Mouse (Mus musculus) heart, embryonic 11.5 days (tissue): Measurements from ENCODE around the gene Atp6v1g2. TPM values are rescaled to one million over a fixed set of nuclear protein-coding genes. Genes with fewer than 3 reads are reported as not detected.

Experiments
- ATAC-seq: fragments of 200-750 bp; cut with Nextera tagmentation; replicated peaks from 2 replicates; pipeline ENCODE4 v1.8.0; 2017; ENCODE audit warnings: moderate library complexity; ENCODE audit not compliant: insufficient number of reproducible peaks, low FRiP score, low TSS enrichment
- H3K27ac ChIP-seq: fragments of 300-500 bp; sonication (generic); 2 replicates; pipeline ENCODE4 v1.5.1; 2014; ENCODE audit warnings: mild to moderate bottlenecking, low read depth, low read length
- H3K27me3 ChIP-seq: fragments of 300-500 bp; sonication (generic); 2 replicates; pipeline ENCODE4 v1.6.1; 2014; ENCODE audit warnings: mild to moderate bottlenecking, low read length, mixed read lengths; ENCODE audit not compliant: control insufficient read depth, insufficient read depth
- H3K36me3 ChIP-seq: fragments of 300-500 bp; sonication (generic); 2 replicates; pipeline ENCODE4 v1.6.1; 2014; ENCODE audit warnings: mild to moderate bottlenecking, low read length, moderate library complexity, mixed read lengths; ENCODE audit not compliant: control insufficient read depth, insufficient read depth
- H3K4me1 ChIP-seq: fragments of 300-500 bp; sonication (generic); 2 replicates; pipeline ENCODE4 v1.6.1; 2014; ENCODE audit warnings: low read length; ENCODE audit not compliant: control insufficient read depth, insufficient read depth
- H3K4me2 ChIP-seq: fragments of 300-500 bp; sonication (generic); 2 replicates; pipeline ENCODE4 v1.6.1; 2014; ENCODE audit warnings: mild to moderate bottlenecking, moderate library complexity
- H3K4me3 ChIP-seq: fragments of 300-500 bp; sonication (generic); 2 replicates; pipeline ENCODE4 v1.5.1; 2014; ENCODE audit warnings: low read depth, low read length
- H3K9ac ChIP-seq: fragments of 300-500 bp; sonication (generic); 2 replicates; pipeline ENCODE4 v1.6.1; 2014; ENCODE audit warnings: mild to moderate bottlenecking, low read depth, low read length, moderate library complexity
- H3K9me3 ChIP-seq: fragments of 300-500 bp; sonication (generic); replicated peaks from 2 replicates; pipeline ENCODE4 v1.6.1; 2016; ENCODE audit warnings: low read length; ENCODE audit not compliant: control insufficient read depth
- WGBS: fragments of 180-500 bp; shearing (Covaris S2); extraction: QIAGEN DNeasy Blood & Tissue Kit; methylation state at CpG from one replicate; pipeline ENCODE4 v1.1.7; 2014; ENCODE audit not compliant: insufficient replicate concordance; 5-methylcytosine and 5-hydroxymethylcytosine counted together
- polyA plus RNA-seq: library from polyadenylated mRNA; unstranded; fragments of >200 nt; fragmentation: Nextera tagmentation; extraction: Ambion mirVana; gene quantifications from 2 replicates; pipeline ENCODE4 v1.2.1, GENCODE M21; 2014

Atp6v1g2 gene
- polyA plus RNA-seq, 1 experiment from 2014 or later: 10.1 TPM

DNA sequence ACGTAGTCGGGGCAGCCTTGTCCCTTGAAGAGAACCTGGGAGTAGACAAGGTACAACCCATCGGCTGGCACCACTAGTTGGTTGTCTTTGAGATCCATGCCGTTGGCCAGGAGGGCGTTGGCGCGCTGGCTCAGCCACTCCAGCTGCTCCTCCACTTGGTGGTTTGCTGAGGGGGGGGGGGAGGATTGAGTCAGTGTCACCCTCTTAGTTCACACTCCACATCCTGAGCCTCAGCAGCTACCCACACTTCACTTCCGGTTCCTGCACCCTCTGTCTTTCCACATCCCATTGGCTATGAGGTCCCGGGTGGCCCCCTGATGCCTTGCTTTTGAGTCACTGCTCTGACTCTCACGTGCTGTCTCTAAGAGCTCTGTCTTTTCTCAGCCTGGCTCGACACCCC is 33.1 kb upstream of the Atp6v1g2 start:
- Histone ChIP-seq H3K36me3 (no peaks in the 10 kb centered on the region), H3K27me3 (peaks cover 76% of the 10 kb centered on the region), H3K9ac (no peak overlapping the region), H3K4me2 (no peak overlapping the region), H3K4me1 (peaks cover 8% of the 10 kb centered on the region; the same call in 1 of the 2 replicates), H3K4me3 (no peak overlapping the region), H3K9me3 (no peaks in the 10 kb centered on the region), H3K27ac (no peak overlapping the region)
- no peak for ATAC-seq
- 76% methylated on average over 9 of the region's 11 CpGs for whole genome bisulfite sequencing

DNA sequence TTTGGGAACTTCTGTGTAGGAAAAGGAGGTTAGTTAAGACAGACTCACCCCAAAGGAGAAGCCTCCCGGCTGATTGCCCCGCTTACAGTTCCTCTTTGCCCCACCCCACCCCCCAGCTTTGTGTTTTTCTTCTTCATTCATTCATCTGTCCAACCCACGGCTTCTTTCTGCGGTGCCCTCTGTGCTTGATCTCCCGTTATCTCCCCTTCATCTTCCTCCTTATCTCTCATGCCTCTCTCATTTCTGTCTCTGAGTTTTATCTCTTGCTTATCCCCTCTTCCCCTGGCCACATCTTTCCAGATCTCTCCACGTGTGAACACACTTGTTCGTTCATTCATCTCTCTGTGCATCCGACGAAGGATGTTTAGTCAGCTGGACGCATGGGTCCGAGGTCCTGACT is 32.3 kb upstream of the Atp6v1g2 start:
- Histone ChIP-seq H3K27me3 (peaks cover 70% of the 10 kb centered on the region), H3K36me3 (no peaks in the 10 kb centered on the region), H3K9ac (no peak overlapping the region), H3K9me3 (no peaks in the 10 kb centered on the region), H3K4me2 (no peak overlapping the region), H3K4me3 (no peak overlapping the region), H3K27ac (no peak overlapping the region), H3K4me1 (peaks cover 1% of the 10 kb centered on the region; the same call in 1 of the 2 replicates)
- ATAC-seq: no peak
- WGBS: 50% methylated on average over 11 of the region's 11 CpGs

DNA sequence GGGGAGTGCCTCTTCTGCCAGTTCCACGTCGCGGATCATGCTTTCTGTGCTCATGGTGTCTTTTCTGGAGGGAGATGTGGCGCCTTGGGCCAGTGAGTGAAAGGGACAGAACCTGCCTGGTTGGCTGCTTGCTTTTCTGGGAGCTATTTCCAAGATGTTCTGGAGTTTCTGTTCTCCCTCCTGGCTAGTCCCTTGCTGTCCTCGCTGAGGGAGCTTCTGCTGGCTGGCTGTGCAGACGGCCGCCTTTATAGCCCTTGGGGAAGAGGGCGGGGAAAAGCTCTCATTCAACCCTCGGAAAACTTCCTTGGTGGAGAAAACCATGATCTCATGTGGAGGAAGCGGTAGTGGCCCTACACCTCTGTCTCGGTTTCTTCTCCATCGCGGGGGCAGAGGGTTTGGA is 31.7 kb upstream of the Atp6v1g2 start, which contains the start of gene Tnf:
Gene Tnf, minus strand, starts transcription at position 221 of the 400 bp plus-strand sequence.
- H3K4me1 ChIP-seq: no peaks in the 10 kb centered on the region
- H3K27ac ChIP-seq: no peak within 1 kb of the TSS
- H3K9me3 ChIP-seq: no peaks in the 10 kb centered on the region
- H3K9ac ChIP-seq: no peak within 1 kb of the TSS
- H3K4me3 ChIP-seq: no peak within 1 kb of the TSS
- no peak within 1 kb of the TSS for H3K4me2 ChIP-seq
- no peaks in the 10 kb centered on the region for H3K36me3 ChIP-seq
- no peak for ATAC-seq
- H3K27me3 ChIP-seq: peaks cover 65% of the 10 kb centered on the region
- WGBS: 26% methylated on average over 13 of the region's 13 CpGs

DNA sequence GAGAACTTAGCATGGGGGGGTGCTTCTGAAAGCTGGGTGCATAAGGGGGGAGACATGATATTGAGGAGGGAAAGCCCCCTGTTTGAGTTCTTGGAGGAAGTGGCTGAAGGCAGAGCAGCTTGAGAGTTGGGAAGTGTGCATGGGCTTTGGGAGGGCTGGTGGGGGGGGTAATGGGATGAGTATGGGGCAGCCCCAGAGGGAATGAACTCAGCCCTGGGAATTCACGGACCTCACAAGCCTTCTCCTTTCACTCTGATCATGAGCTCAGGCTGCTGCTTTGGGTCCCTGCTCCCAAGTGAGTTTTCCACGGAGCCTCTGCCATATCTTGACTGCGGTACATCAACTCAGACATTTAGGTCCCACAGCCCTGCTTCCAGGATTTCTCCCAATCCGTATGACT is 31.0 kb upstream of the Atp6v1g2 start:
- Histone ChIP-seq H3K9ac (no peak overlapping the region), H3K9me3 (no peaks in the 10 kb centered on the region), H3K4me2 (no peak overlapping the region), H3K4me1 (no peaks in the 10 kb centered on the region), H3K27me3 (peaks cover 59% of the 10 kb centered on the region), H3K4me3 (no peak overlapping the region), H3K27ac (no peak overlapping the region), H3K36me3 (no peaks in the 10 kb centered on the region)
- 64% methylated on average over 4 of the region's 4 CpGs for WGBS
- no peak for ATAC-seq

DNA sequence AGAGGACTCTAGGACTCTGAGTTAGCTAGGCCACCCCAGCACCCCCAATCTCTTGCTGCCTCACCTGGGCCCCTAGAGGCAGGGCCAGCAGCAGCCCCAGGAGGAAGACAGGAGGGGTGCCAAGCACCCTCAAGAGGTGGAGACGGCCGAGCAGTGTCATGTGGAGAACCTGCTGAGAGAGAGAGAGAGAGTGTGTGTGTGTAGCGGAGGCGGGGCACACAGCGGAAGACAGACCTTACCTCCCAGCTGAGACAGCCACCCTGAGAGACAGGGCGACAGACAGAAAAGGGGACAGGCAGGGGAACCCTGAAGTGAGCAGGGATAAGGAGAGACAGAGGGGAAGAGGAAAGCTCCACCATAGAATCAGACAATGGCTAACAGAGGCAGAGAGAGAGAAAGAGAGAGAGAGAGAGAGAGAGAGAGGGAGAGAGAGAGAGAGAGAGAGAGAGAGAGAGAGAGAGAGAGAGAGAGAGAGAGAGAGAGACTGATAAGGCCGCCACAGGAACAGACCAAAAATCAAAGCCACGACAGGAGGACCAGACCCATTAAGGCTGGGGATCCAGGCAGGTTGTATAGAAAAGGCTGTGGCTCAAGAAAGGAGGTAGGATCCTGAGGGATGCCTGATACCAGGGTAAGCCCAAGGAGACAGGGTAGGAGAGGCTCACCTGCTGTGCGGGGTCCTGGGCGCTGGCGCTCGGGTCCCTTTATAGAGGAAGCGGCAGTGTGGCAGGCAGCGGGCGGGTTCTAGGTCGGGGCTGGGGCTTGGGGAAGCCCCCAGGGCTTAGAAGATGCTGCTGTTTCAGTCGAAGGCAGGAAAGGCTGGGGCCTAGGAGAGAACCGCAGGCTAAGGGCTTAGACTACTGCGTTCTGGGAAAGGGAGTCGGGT is 28.7 kb upstream of the Atp6v1g2 start, which contains the start of gene Lta:
Gene Lta, minus strand, starts transcription at position 858 of the 886 bp plus-strand sequence.
- Histone ChIP-seq H3K9me3 (no peaks in the 10 kb centered on the region), H3K9ac (no peak within 1 kb of the TSS; the same call in 1 of the 2 replicates), H3K27me3 (peaks cover 51% of the 10 kb centered on the region), H3K4me1 (no peaks in the 10 kb centered on the region), H3K4me2 (peak within 1 kb of the TSS; percentile 29; the same call in 1 of the 2 replicates), H3K36me3 (no peaks in the 10 kb centered on the region), H3K4me3 (no peak within 1 kb of the TSS), H3K27ac (no peak within 1 kb of the TSS)
- ATAC-seq: no peak
- 17% methylated on average over 20 of the region's 20 CpGs for WGBS

DNA sequence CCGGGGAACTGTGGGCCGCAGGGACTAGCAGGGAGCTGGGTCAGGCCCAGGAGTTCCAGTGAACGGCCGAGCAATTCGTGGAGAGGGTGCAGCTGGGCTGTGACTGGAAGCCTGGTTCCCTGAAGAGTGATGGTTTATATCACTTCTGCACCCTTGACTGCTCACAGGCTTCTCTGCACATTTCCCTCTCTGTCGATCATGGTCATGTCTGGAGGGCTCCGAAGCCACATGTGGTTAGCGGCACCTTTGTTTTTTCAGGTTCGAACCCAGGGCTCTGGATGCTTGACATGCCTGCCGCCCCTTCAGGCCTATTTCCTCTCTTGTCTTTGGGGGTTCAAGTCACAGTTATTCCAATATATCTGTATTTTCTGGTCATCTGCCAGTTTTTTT is 28.1 kb upstream of the Atp6v1g2 start:
- Histone ChIP-seq H3K9me3 (no peaks in the 10 kb centered on the region), H3K9ac (no peak overlapping the region), H3K36me3 (no peaks in the 10 kb centered on the region), H3K4me2 (no peak overlapping the region), H3K4me1 (no peaks in the 10 kb centered on the region), H3K4me3 (no peak overlapping the region), H3K27me3 (peaks cover 47% of the 10 kb centered on the region), H3K27ac (no peak overlapping the region)
- 49% methylated on average over 10 of the region's 10 CpGs for WGBS
- ATAC-seq: no peak

DNA sequence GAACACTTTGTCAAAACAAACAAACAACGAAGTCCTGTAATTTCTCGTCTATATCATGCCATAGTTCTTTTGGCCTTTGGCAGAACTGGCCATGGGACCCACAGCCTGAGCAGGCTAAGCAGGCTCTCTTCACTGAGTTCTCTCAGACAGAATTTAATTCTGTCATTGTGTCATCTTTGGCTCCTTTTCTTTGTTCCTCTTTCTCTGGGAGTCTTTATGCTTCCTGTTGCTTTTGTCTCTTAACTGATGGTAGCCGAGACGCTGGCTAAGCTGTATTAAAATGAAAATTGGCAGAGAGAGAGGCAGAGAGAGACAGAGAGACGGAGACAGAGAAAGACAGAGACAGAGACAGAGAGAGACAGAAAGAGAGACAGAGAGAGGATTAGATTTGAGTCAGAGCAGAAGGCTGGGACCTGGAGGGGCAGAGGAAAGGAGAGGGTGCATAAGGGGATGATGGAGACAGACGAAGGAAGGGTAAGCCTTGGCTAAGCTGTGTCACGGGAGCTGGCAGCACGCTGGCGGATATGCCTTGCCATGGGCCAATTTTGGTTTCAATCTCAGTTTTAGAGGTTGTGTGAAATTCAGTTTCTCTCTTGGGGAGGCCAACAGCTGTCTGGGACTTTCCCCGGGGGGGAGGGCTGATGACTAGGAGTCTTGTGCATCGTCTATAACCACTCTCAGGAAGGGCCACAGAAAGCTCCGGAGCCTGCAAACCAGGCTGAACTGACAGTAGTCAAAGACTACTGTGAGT is 23.5 kb upstream of the Atp6v1g2 start:
- Histone ChIP-seq H3K4me2 (no peak overlapping the region), H3K9me3 (no peaks in the 10 kb centered on the region), H3K9ac (no peak overlapping the region), H3K27me3 (peaks cover 6% of the 10 kb centered on the region), H3K4me1 (no peaks in the 10 kb centered on the region), H3K4me3 (no peak overlapping the region), H3K27ac (no peak overlapping the region), H3K36me3 (no peaks in the 10 kb centered on the region)
- WGBS: 74% methylated on average over 12 of the region's 12 CpGs
- no peak for ATAC-seq

DNA sequence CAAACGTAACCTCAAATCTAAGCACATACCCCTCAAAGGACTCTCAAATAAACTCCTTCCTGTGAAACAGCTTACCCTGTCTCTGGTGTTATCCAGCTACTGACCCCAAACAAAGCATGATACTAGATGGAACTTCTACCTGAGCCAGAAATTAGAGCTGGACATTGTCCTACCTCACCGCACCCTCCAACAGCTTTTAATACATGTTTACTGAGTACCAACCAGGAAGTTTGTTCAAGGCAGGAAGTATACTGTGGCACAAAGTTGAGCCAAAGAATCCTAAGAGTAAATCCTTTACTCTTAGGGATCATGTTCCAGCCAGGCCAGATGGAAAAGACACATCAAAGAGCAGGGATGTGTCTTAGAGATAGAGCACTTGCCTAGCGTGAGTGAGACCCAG is 22.9 kb upstream of the Atp6v1g2 start:
- Histone ChIP-seq H3K27me3 (no peaks in the 10 kb centered on the region), H3K9ac (no peak overlapping the region), H3K27ac (no peak overlapping the region), H3K36me3 (no peaks in the 10 kb centered on the region), H3K4me2 (no peak overlapping the region), H3K4me3 (no peak overlapping the region), H3K4me1 (no peaks in the 10 kb centered on the region), H3K9me3 (no peaks in the 10 kb centered on the region)
- no peak for ATAC-seq
- 66% methylated on average over 3 of the region's 3 CpGs for WGBS
